In the genomic region with DNA sequence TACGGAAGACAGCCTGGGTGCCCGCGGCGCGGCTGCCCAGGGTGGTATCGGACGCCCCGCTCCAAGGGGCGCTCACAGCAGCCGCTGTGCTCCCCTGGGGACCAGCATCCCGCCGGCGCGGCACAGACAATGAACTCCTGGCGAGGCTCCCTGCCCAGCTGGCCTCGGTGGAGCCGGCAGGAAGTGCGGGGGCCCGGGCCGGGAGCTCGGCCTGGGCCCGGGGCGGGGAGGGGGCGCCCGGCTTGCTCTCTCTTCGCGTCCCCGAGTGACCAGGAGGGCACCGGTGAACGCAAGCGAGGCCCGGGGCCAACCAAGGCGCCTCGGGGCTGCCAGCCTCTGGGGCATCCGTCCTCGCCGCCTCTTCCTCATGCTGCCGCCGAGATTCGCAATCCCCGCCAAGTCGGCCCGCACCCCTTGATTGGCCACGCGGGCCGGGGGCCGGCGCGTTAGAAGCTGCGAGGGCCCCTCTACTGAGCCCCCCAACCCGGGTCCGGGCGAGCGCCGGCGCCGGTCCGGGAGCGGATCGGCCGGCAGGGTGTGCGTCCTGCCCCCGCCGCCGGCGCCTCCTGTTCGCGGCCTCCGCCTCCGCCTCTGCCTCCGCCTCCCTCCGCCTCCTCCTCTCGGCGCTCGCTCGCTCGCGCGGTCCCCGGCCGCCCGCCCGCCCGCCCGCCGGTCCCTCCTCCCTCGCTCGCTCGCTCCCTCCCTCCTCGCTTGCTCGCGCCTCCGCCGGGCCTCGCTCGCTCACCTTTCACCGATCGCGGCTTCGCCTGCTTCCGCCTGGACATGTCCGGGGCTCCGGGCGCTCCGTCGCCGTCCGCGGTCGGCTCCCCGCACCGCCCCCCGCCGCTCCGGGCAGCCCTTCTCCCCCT, we compare ENCODE assay signal across 7 mouse cellular contexts. TPM values are rescaled to one million over a fixed set of nuclear protein-coding genes. Genes with fewer than 3 reads are reported as not detected.
DNase-seq lines count a peak whose midpoint lies in the region; ATAC-seq and TF ChIP-seq lines count a peak whose summit lies in the region.

No protein-coding gene starts in this region.

- no peak; the same call in none of the 2 replicates for TF ChIP-seq POLR2A in embryonic fibroblast, embryonic 13.5 days (IDR thresholded peaks at IDR 0.05; ENCODE audit: low read depth, low read length)

- H3K4me1 ChIP-seq in embryonic fibroblast, embryonic 13.5 days (ENCODE audit: control insufficient read depth, insufficient read depth, low read length), result no peaks in the 10 kb centered on the region
- H3K4me1 ChIP-seq in heart, embryonic 12.5 days (replicated peaks), result peaks cover 37% of the 10 kb centered on the region
- peaks cover 39% of the 10 kb centered on the region for H3K4me1 ChIP-seq in kidney, embryonic 14.5 days (ENCODE audit: control insufficient read depth, insufficient read depth, low read length)

- WGBS in heart, embryonic 12.5 days, result under 1% methylated on average over 86 of the region's 115 CpGs
- WGBS in kidney, embryonic 14.5 days, result under 1% methylated on average over 66 of the region's 115 CpGs

- peak; percentile 69 for ATAC-seq in heart, embryonic 12.5 days (ENCODE audit: insufficient number of reproducible peaks, low FRiP score)
- ATAC-seq in kidney, embryonic 14.5 days (ENCODE audit: low FRiP score, low TSS enrichment), result peak; percentile 50

- peak overlapping the region; percentile 99 for H3K4me2 ChIP-seq in heart, embryonic 12.5 days
- H3K4me2 ChIP-seq in kidney, embryonic 14.5 days (replicated peaks; ENCODE audit: low read depth, low read length), result peak overlapping the region; percentile 96

- peak overlapping the region; percentile 65 for H3K4me3 ChIP-seq in embryonic fibroblast, embryonic 13.5 days (ENCODE audit: insufficient read depth, low read length)
- H3K4me3 ChIP-seq in heart, embryonic 12.5 days, result peak overlapping the region; percentile 77
- peak overlapping the region; percentile 91 for H3K4me3 ChIP-seq in kidney, embryonic 14.5 days (ENCODE audit: low read length)

- peak overlapping the region; percentile 91 for H3K9ac ChIP-seq in heart, embryonic 12.5 days
- peak overlapping the region; percentile 98 for H3K9ac ChIP-seq in kidney, embryonic 14.5 days (ENCODE audit: low read depth, low read length)

- no peak for TF ChIP-seq CTCF in embryonic fibroblast, embryonic 13.5 days (IDR thresholded peaks at IDR 0.05; ENCODE audit: borderline replicate concordance, insufficient read depth, low read length)

- H3K36me3 ChIP-seq in heart, embryonic 12.5 days, result no peaks in the 10 kb centered on the region
- no peaks in the 10 kb centered on the region for H3K36me3 ChIP-seq in kidney, embryonic 14.5 days (ENCODE audit: control insufficient read depth, insufficient read depth, low read length)

- DNase-seq in Muller cell, postnatal 12 days (ENCODE audit: inconsistent ontology term), result peak; percentile 86
- DNase-seq in adrenal gland, postnatal 4 days (ENCODE audit: low spot score in 2 of 2), result peak; percentile 42 to 43
- DNase-seq in lung, adult 18-20 months, result peak; percentile 68 to 72
- peak; percentile 63 for DNase-seq in ovary, postnatal 14 days (ENCODE audit: low spot score)

- peak overlapping the region; percentile 25; the same call in 1 of the 2 replicates for H3K27ac ChIP-seq in embryonic fibroblast, embryonic 13.5 days (ENCODE audit: insufficient read depth, low read length)
- peak overlapping the region; percentile 90 for H3K27ac ChIP-seq in heart, embryonic 12.5 days (ENCODE audit: poor library complexity, severe bottlenecking)
- H3K27ac ChIP-seq in kidney, embryonic 14.5 days (ENCODE audit: low read depth, low read length), result peak overlapping the region; percentile 99

- H3K27me3 ChIP-seq in heart, embryonic 12.5 days (replicated peaks), result peaks cover 26% of the 10 kb centered on the region
- peaks cover 15% of the 10 kb centered on the region for H3K27me3 ChIP-seq in kidney, embryonic 14.5 days (ENCODE audit: control insufficient read depth, insufficient read depth, low read length)

- H3K9me3 ChIP-seq in heart, embryonic 12.5 days (replicated peaks), result no peaks in the 10 kb centered on the region
- H3K9me3 ChIP-seq in kidney, embryonic 14.5 days (ENCODE audit: control insufficient read depth, low read length), result no peaks in the 10 kb centered on the region

RNA-seq across cellular contexts. Expression of a gene that starts 0.7 kb away (rescaled TPM):
- 10 to 100 TPM; 39.4 to 41.8 TPM for total RNA-seq in adrenal gland, postnatal 4 days (2021)
- 1.4 and 2.8 TPM in 2 replicates for polyA plus RNA-seq in embryonic fibroblast, embryonic 13.5 days (2011; ENCODE audit: insufficient read length, low read depth, missing spikeins)
- polyA plus RNA-seq in heart, embryonic 12.5 days (2016; fragmentation: Nextera tagmentation; extraction: Ambion mirVana), result 6.3 and 7.6 TPM in 2 replicates
- polyA plus RNA-seq in kidney, embryonic 14.5 days (2014; fragmentation: Nextera tagmentation; extraction: Ambion mirVana), result 15.3 and 18.8 TPM in 2 replicates

Comparison
In these comparisons a context has a peak if more than half of its experiments do, and no peak if none do; other contexts are left out.
1. Peak in every context shown above with its lines: DNase-seq, ATAC-seq, H3K4me3 ChIP-seq and H3K27ac ChIP-seq.
2. H3K27ac ChIP-seq: peak in every context shown above with its lines; median percentile 99 in kidney, embryonic 14.5 days; 90 in heart, embryonic 12.5 days; 25 in embryonic fibroblast, embryonic 13.5 days.